Mouse (Mus musculus): ENCODE measurements around the gene Apol7e.

- TF ChIP-seq CTCF (IDR thresholded peaks at IDR 0.05; ENCODE audit: borderline replicate concordance, insufficient read depth, low read length) (no peak), POLR2A (IDR thresholded peaks at IDR 0.05; ENCODE audit: low read depth, low read length) (no peak)
Observed at GRCm38 (mm10) chr15:77745081-77745480, 46.4 kb downstream of the Apol7e start.
